17 mouse cellular contexts compared by ENCODE assay signal in genomic region chr3:142757841-142758240, GRCm38 (mm10). TPM values are rescaled to one million over a fixed set of nuclear protein-coding genes. Genes with fewer than 3 reads are reported as not detected.
DNase-seq lines count a peak whose midpoint lies in the region; ATAC-seq and TF ChIP-seq lines count a peak whose summit lies in the region.
"Had no signal": no experiment of that assay in that cellular context is flagged by ENCODE, and none has a peak within 500 bp of the region (broad histone marks: within the 10 kb centered on the region; RNA-seq: fewer than 3 reads in every experiment).

No protein-coding gene starts in this region.

- no peaks in the 10 kb centered on the region for H3K4me1 ChIP-seq in embryonic facial prominence, embryonic 11.5 days (ENCODE audit: control insufficient read depth, insufficient read depth, low read length)
- H3K4me1 ChIP-seq in embryonic facial prominence, embryonic 10.5 days: no peaks in the 10 kb centered on the region; the same call in 1 of the 2 replicates
- H3K4me1 ChIP-seq in liver, postnatal 0 days (ENCODE audit: insufficient read depth): no peaks in the 10 kb centered on the region
- H3K4me1 ChIP-seq in hindbrain, embryonic 14.5 days (replicated peaks; ENCODE audit: control insufficient read depth, insufficient read depth, low read length): no peaks in the 10 kb centered on the region
- H3K4me1 ChIP-seq: limb, embryonic 15.5 days; midbrain, embryonic 13.5 days; neural tube, embryonic 12.5 days had no signal

- peak; percentile 31; the same call in 1 of the 2 replicates for TF ChIP-seq EP300 in liver, postnatal 0 days (IDR thresholded peaks at IDR 0.05; ENCODE audit: low read depth)

- H3K4me2 ChIP-seq in embryonic facial prominence, embryonic 11.5 days (ENCODE audit: low read depth, low read length): no peak overlapping the region
- peak overlapping the region; percentile 26; the same call in 1 of the 2 replicates for H3K4me2 ChIP-seq in liver, postnatal 0 days (ENCODE audit: low read depth, low read length)
- H3K4me2 ChIP-seq in hindbrain, embryonic 14.5 days (replicated peaks): no peak overlapping the region
- H3K4me2 ChIP-seq: limb, embryonic 15.5 days; midbrain, embryonic 13.5 days; neural tube, embryonic 12.5 days had no signal

- no peaks in the 10 kb centered on the region for H3K27me3 ChIP-seq in embryonic facial prominence, embryonic 11.5 days (ENCODE audit: control insufficient read depth, insufficient read depth, low read length)
- no peaks in the 10 kb centered on the region for H3K27me3 ChIP-seq in embryonic facial prominence, embryonic 10.5 days (replicated peaks; ENCODE audit: low read depth, poor library complexity, severe bottlenecking)
- no peaks in the 10 kb centered on the region for H3K27me3 ChIP-seq in liver, postnatal 0 days (ENCODE audit: insufficient read depth, low read length)
- no peaks in the 10 kb centered on the region for H3K27me3 ChIP-seq in hindbrain, embryonic 14.5 days (ENCODE audit: control insufficient read depth, insufficient read depth, low read length)
- H3K27me3 ChIP-seq: limb, embryonic 15.5 days; midbrain, embryonic 13.5 days; neural tube, embryonic 12.5 days had no signal

- H3K4me3 ChIP-seq in embryonic facial prominence, embryonic 11.5 days (ENCODE audit: low read depth, low read length): no peak overlapping the region
- no peak overlapping the region for H3K4me3 ChIP-seq in embryonic facial prominence, embryonic 10.5 days
- no peak overlapping the region for H3K4me3 ChIP-seq in liver, postnatal 0 days (ENCODE audit: low read depth, low read length)
- H3K4me3 ChIP-seq in hindbrain, embryonic 14.5 days (replicated peaks; ENCODE audit: low read length): no peak overlapping the region
- H3K4me3 ChIP-seq in layer of hippocampus, adult 2 months: no peak overlapping the region
- H3K4me3 ChIP-seq: limb, embryonic 15.5 days; midbrain, embryonic 13.5 days; neural tube, embryonic 12.5 days had no signal

- no peak for TF ChIP-seq CTCF in liver, postnatal 0 days (IDR thresholded peaks at IDR 0.05; ENCODE audit: low read depth)
- TF ChIP-seq CTCF in layer of hippocampus, adult 2 months (conservative IDR thresholded peaks at IDR 0.05): no peak

- no peaks in the 10 kb centered on the region for H3K9me3 ChIP-seq in embryonic facial prominence, embryonic 11.5 days (replicated peaks; ENCODE audit: control insufficient read depth, low read length)
- no peaks in the 10 kb centered on the region for H3K9me3 ChIP-seq in embryonic facial prominence, embryonic 10.5 days
- H3K9me3 ChIP-seq in liver, postnatal 0 days (ENCODE audit: low read length): no peaks in the 10 kb centered on the region
- no peaks in the 10 kb centered on the region for H3K9me3 ChIP-seq in hindbrain, embryonic 14.5 days (ENCODE audit: control insufficient read depth, low read length)
- H3K9me3 ChIP-seq: limb, embryonic 15.5 days; midbrain, embryonic 13.5 days; neural tube, embryonic 12.5 days had no signal

- H3K27ac ChIP-seq in embryonic facial prominence, embryonic 11.5 days (replicated peaks; ENCODE audit: low read depth, low read length): no peak overlapping the region
- no peak overlapping the region for H3K27ac ChIP-seq in embryonic facial prominence, embryonic 10.5 days (replicated peaks)
- no peak overlapping the region for H3K27ac ChIP-seq in liver, postnatal 0 days (ENCODE audit: low read depth)
- no peak overlapping the region for H3K27ac ChIP-seq in hindbrain, embryonic 14.5 days
- no peak overlapping the region for H3K27ac ChIP-seq in layer of hippocampus, adult 2 months
- H3K27ac ChIP-seq: kidney, postnatal 0 days; limb, embryonic 15.5 days; midbrain, embryonic 13.5 days; neural tube, embryonic 12.5 days had no signal

- ATAC-seq in embryonic facial prominence, embryonic 11.5 days (replicated peaks; ENCODE audit: insufficient number of reproducible peaks, low FRiP score, low TSS enrichment, low read depth): no peak
- peak; percentile 79 for ATAC-seq in liver, postnatal 0 days
- no peak for ATAC-seq in hindbrain, embryonic 14.5 days (ENCODE audit: low FRiP score)
- ATAC-seq: forebrain, embryonic 16.5 days; hindbrain, embryonic 16.5 days; midbrain, embryonic 13.5 days had no signal

- WGBS in embryonic facial prominence, embryonic 11.5 days: 45% methylated on average over 12 of the region's 12 CpGs
- 61% methylated on average over 12 of the region's 12 CpGs for WGBS in embryonic facial prominence, embryonic 10.5 days
- 32% methylated on average over 12 of the region's 12 CpGs for whole genome bisulfite sequencing in liver, postnatal 0 days (ENCODE audit: insufficient replicate concordance)
- WGBS in hindbrain, embryonic 14.5 days: 60% methylated on average over 12 of the region's 12 CpGs

- no peak overlapping the region for H3K9ac ChIP-seq in embryonic facial prominence, embryonic 11.5 days (replicated peaks; ENCODE audit: low read length)
- no peak overlapping the region for H3K9ac ChIP-seq in liver, postnatal 0 days (replicated peaks)
- no peak overlapping the region for H3K9ac ChIP-seq in hindbrain, embryonic 14.5 days
- H3K9ac ChIP-seq: limb, embryonic 15.5 days; midbrain, embryonic 13.5 days; neural tube, embryonic 12.5 days had no signal

- no peaks in the 10 kb centered on the region for H3K36me3 ChIP-seq in embryonic facial prominence, embryonic 11.5 days (replicated peaks; ENCODE audit: control insufficient read depth, insufficient read depth, low read depth, low read length)
- no peaks in the 10 kb centered on the region for H3K36me3 ChIP-seq in embryonic facial prominence, embryonic 10.5 days (replicated peaks)
- H3K36me3 ChIP-seq in liver, postnatal 0 days (replicated peaks; ENCODE audit: insufficient read depth, low read length): no peaks in the 10 kb centered on the region
- H3K36me3 ChIP-seq in hindbrain, embryonic 14.5 days (replicated peaks; ENCODE audit: control insufficient read depth, insufficient read depth): no peaks in the 10 kb centered on the region
- H3K36me3 ChIP-seq: limb, embryonic 15.5 days; midbrain, embryonic 13.5 days; neural tube, embryonic 12.5 days had no signal

- intact Hi-C loops in heart, postnatal 36 days (cut with DNase I): no loop called here

- DNase-seq in embryonic facial prominence, embryonic 11.5 days (ENCODE audit: low spot score): peak; percentile 14
- no peak for DNase-seq in embryonic facial prominence, embryonic 10.5 days (ENCODE audit: low spot score)
- DNase-seq in heart, adult 8-10 months (ENCODE audit: low spot score): peak; percentile 32
- DNase-seq in heart, postnatal 36 days: peak; percentile 13 to 22
- peak; percentile 37 for DNase-seq in liver, postnatal 0 days
- no peak for DNase-seq in hindbrain, embryonic 14.5 days (ENCODE audit: low spot score)
- DNase-seq in spleen, adult 18-20 months: no peak
- no peak for DNase-seq in layer of hippocampus, adult 2 months (ENCODE audit: low spot score in 2 of 2)
- DNase-seq: adrenal gland, postnatal 36 days; gastrocnemius, postnatal 36 days; layer of hippocampus, postnatal 36 days had no signal

RNA-seq across cellular contexts. Expression of gene Gtf2b, which starts 7.0 kb away (rescaled TPM):
- polyA plus RNA-seq in embryonic facial prominence, embryonic 11.5 days (2014; fragmentation: Nextera tagmentation; extraction: Ambion mirVana): 102 and 104 TPM in 2 replicates
- 91.6 and 91.8 TPM in 2 replicates for polyA plus RNA-seq in embryonic facial prominence, embryonic 10.5 days (2016; fragmentation: Nextera tagmentation; extraction: Ambion mirVana)
- 10 to 100 TPM; 17.8 to 20.6 (median 19.2) TPM for total RNA-seq in heart, adult 8-10 months (2022)
- 10 to 100 TPM; 20.9 to 21.1 TPM for total RNA-seq in heart, postnatal 36 days (2021)
- polyA plus RNA-seq in liver, postnatal 0 days (2015; fragmentation: Nextera tagmentation; extraction: Ambion mirVana): 74.6 and 75.4 TPM in 2 replicates
- polyA plus RNA-seq in hindbrain, embryonic 14.5 days (2014; fragmentation: Nextera tagmentation; extraction: Ambion mirVana): 72.1 and 76.5 TPM in 2 replicates
- 10 to 100 TPM; 40.7 to 41.4 TPM for total RNA-seq in layer of hippocampus, adult 2 months (2021)

RNA-seq across cellular contexts. Expression of gene Kyat3, which starts 57.0 kb away (rescaled TPM):
- 18.5 and 22.5 TPM in 2 replicates for polyA plus RNA-seq in embryonic facial prominence, embryonic 11.5 days (2014; fragmentation: Nextera tagmentation; extraction: Ambion mirVana)
- polyA plus RNA-seq in embryonic facial prominence, embryonic 10.5 days (2016; fragmentation: Nextera tagmentation; extraction: Ambion mirVana): 11.8 and 14.1 TPM in 2 replicates
- 10 to 100 TPM; 40.0 to 42.6 (median 41.4) TPM for total RNA-seq in heart, adult 8-10 months (2022)
- 10 to 100 TPM; 23.8 to 27.9 TPM for total RNA-seq in heart, postnatal 36 days (2021)
- 186 and 224 TPM in 2 replicates for polyA plus RNA-seq in liver, postnatal 0 days (2015; fragmentation: Nextera tagmentation; extraction: Ambion mirVana)
- polyA plus RNA-seq in hindbrain, embryonic 14.5 days (2014; fragmentation: Nextera tagmentation; extraction: Ambion mirVana): 4.7 and 5.5 TPM in 2 replicates
- total RNA-seq in layer of hippocampus, adult 2 months (2021): 1 to 10 TPM; 6.4 to 7.6 TPM

Comparison
In these comparisons a context has a peak if more than half of its experiments do, and no peak if none do; other contexts are left out.
1. DNase-seq: peak in embryonic facial prominence, embryonic 11.5 days (single experiment), heart, adult 8-10 months (single experiment), heart, postnatal 36 days (2 of 2) and liver, postnatal 0 days (single experiment); none in embryonic facial prominence, embryonic 10.5 days (single experiment), hindbrain, embryonic 14.5 days (single experiment), spleen, adult 18-20 months (0 of 2) and layer of hippocampus, adult 2 months (0 of 2).